Mouse (Mus musculus) adrenal gland, postnatal 14 days (tissue): ENCODE data around the gene Ube2f. TPM values are rescaled to one million over a fixed set of nuclear protein-coding genes. Genes with fewer than 3 reads are reported as not detected.
A peak's percentile ranks its signal among the peaks of the same experiment; 100 is the strongest.

ENCODE experiments used
- DNase-seq: peaks from one replicate; pipeline ENCODE4 v3.0.0; 2021; ENCODE audit warnings: mixed read lengths
- total RNA-seq: library from RNA; stranded (reverse); gene quantifications from 2 replicates; pipeline ENCODE4 v1.2.3, GENCODE M21; 2021

Gene Ube2f
- total RNA-seq, 1 experiment from 2014 or later = 85.1 TPM

- no peak for DNase-seq
Measured at GRCm38 (mm10) chr1:91237676-91238075, 12.4 kb upstream of the Ube2f start.

GRCm38 (mm10) chr1:91239112-91239511, 11.0 kb upstream of the Ube2f start:
- peak; percentile 73 for DNase-seq

DNA sequence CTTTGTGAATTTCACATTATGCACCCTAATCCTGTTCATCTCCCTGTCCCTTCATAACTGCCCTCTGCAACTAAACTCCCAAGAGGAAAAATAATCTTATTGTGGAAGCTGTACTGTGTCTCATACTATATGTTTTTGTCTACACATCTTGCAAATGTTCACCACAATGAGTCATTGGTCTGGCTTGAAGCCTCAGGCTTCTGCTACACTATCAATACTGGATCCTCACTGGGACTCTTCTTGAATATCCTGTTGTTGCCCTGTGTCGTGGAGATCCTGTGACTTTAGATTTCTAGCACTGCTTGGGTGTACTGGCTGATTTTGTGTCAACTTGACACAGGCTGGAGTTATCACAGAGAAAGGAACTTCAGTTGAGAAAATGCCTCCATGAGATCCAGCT, 10.3 kb upstream of the Ube2f start:
- no peak for DNase-seq

GRCm38 (mm10) chr1:91240685-91241084, 9.4 kb upstream of the Ube2f start:
- peak; percentile 62 for DNase-seq

- DNase-seq = no peak
Measured at GRCm38 (mm10) chr1:91241249-91241648, 8.9 kb upstream of the Ube2f start.

DNA sequence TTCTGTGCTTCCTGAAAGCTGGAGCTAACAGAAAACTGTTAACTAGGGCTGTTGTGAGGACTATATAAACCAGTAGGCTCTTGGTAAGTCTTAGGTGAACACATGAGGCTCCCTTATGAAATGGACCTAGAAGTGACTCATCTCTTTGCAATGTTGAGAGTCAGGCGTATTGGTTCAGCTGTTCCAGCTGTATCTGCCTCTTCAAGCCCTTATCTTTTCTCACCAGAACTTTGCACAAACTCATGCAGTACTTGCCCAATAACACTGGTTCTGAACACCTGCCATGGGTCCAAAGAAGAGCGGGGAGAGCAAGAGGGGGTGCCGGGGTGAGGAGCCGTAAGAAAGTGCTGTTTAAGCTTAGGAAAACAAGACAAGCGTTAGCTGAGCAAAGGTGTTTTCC, 1.9 kb upstream of the Ube2f start:
- no peak for DNase-seq

DNA sequence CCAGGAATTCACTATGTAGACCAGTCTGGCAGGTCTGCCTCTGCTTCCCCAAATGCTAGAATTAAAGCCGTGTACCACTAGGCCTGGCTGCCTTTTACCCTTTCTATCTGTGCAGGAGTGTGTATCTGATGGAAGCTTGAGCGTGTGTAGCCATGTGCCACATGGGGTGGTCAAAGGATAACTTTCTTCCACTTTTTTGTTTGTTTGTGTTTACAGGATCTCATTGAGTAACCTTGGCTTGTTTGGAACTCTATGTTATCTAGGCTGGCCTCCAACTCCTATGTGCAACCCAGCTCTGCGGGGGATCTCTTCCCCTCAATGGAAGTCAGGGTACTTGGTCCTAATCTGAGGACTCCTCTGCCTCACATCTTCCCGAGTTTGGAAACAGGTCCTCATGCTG, 1.1 kb upstream of the Ube2f start:
- DNase-seq = no peak

- DNase-seq = peak; percentile 65
Measured at GRCm38 (mm10) chr1:91250415-91251147, 477 bp downstream of the Ube2f start.

- peak; percentile 30 for DNase-seq
Measured at GRCm38 (mm10) chr1:91251148-91251650, 1.1 kb downstream of the Ube2f start.

GRCm38 (mm10) chr1:91251927-91252326, 1.8 kb downstream of the Ube2f start:
- peak; percentile 27 for DNase-seq

- no peak for DNase-seq
Measured at GRCm38 (mm10) chr1:91257918-91258317, 7.8 kb downstream of the Ube2f start.

- DNase-seq = no peak
Measured at GRCm38 (mm10) chr1:91259794-91260193, 9.7 kb downstream of the Ube2f start.

GRCm38 (mm10) chr1:91262508-91262907, 12.4 kb downstream of the Ube2f start:
- DNase-seq = no peak

DNA sequence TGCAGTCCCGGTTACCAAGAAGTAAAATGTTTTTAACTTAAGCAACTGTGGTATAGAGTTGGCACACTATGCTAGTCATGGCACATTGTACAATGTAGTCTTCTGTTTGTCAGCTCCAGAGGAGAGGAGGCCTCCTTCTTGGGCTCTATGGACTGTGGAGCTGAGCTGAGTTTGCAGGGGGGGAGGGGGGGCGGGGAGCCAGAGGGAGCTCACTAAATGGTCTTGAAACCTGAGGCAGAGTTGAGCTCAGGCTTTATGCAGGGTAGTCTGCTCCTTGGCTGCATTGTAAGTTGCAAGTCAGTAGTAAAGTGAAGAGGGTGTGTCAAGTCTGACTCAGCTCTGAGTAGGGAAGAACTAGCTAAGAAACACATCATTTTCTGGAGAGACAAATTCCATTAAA, 22.2 kb downstream of the Ube2f start:
- DNase-seq = no peak

GRCm38 (mm10) chr1:91276581-91276980, 26.5 kb downstream of the Ube2f start:
- DNase-seq = no peak

- DNase-seq = no peak
Measured at GRCm38 (mm10) chr1:91277480-91277879, 27.4 kb downstream of the Ube2f start.

GRCm38 (mm10) chr1:91278410-91279119, 28.5 kb downstream of the Ube2f start:
- DNase-seq = no peak

DNA sequence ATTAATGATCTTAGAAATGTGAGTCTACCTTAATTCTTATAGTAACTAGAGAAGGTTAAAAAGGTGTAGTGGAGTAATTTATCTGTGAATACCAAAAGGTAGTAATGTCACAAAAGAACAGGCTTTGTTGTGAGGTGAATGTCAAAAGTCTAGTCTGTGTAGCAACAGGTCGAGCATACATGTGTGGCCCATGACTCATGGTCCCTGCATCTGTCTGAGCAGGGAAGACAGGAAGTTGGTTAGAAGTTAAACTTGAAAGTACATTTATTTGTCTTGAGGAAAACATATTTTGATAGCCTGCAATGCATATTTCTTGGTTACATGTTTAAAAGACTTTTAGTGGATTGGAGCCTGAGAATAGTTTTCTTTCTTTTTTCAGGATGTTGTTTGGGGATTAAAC, 29.0 kb downstream of the Ube2f start:
- DNase-seq = no peak

GRCm38 (mm10) chr1:91282582-91282981, 32.5 kb downstream of the Ube2f start:
- no peak for DNase-seq

DNA sequence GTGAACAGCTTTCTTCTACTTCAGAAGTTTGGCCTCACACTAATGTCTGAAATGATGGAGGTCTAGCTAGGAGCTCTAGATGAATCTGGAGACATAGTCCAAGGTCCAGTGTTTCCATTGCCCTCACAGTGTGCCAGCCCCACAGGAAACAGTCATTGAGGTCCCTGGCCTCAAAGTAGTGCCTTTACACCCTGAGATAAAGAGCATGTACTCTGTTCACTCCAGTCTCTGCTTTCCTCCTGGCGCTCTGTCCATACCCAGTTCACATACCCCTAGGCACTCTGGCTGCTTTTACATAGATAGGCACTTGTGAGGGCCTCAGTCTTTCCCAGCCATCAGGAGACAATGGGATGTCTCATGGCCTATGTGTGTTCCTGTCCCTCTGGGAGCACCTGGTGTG, 39.3 kb downstream of the Ube2f start:
- DNase-seq = no peak

DNA sequence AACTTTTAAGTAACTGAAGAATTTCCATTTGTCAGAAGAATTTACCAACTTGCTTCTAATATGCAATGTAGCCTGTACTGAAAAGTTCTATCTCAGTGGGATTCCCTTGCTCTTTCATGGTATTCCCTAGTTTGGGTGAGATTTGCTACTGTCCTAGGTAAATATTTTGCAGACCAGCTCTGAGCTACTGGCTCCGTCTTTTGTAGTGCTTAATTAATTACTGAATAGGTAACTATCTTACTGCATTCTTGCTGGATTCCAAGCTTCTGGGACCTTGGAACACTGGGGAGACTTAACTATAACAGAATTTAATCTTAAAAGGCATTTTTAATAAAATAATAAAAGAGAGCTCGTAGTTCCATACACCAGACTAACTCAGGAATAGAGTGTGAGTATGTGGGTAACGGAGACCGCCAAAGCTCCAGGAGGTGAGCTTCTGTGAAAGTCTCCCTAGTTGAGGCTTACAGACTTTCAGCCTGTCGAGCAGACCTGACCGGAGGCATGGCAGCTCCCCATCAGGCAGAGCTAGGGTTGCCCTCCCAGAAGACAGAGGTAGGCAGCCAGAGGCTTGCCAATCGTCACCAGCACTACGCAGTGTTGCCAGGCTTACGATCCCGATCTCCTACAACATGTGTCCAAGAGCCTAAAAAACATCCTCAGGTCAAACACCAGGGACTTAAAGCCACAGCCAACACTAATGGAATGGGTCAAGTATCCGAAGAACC, 42.2 kb downstream of the Ube2f start:
- DNase-seq = no peak

DNA sequence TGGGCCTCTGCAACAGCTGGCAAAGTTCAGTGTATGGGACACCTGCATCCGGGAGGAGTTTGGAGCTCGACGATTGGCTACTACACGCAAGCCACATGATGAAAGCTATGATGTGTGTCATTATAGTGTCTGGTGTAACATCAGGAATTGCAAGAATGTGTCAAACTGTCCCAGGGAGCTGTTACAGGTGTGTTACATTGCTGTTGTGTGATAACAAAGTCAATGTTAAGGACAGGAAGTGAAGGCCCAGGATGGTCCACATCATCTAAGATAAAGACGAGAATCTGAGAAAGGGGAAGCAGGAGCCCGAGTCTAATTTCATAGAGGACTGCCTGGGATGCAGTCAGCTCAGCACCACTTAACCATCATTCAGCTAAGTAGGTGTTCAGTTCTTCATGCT, 45.4 kb downstream of the Ube2f start:
- no peak for DNase-seq
